ENCODE assay signal across 15 mouse cellular contexts in genomic region chr19:32476712-32477052, GRCm38 (mm10). TPM values are rescaled to one million over a fixed set of nuclear protein-coding genes. Genes with fewer than 3 reads are reported as not detected.
DNase-seq lines count a peak whose midpoint lies in the region; ATAC-seq and TF ChIP-seq lines count a peak whose summit lies in the region.
"Had no signal": no experiment of that assay in that cellular context is flagged by ENCODE, and none has a peak within 500 bp of the region (broad histone marks: within the 10 kb centered on the region; RNA-seq: fewer than 3 reads in every experiment).

No protein-coding gene starts in this region.

- no peaks in the 10 kb centered on the region for H3K36me3 ChIP-seq in kidney, adult 2 months (ENCODE audit: control insufficient read depth, insufficient read depth, low read length)
- H3K36me3 ChIP-seq in kidney, embryonic 14.5 days (ENCODE audit: control insufficient read depth, insufficient read depth, low read length) = no peaks in the 10 kb centered on the region
- peaks cover 5% of the 10 kb centered on the region for H3K36me3 ChIP-seq in erythroblast, embryonic 14.5 days (ENCODE audit: control insufficient read depth)
- no peaks in the 10 kb centered on the region for H3K36me3 ChIP-seq in liver, embryonic 11.5 days (ENCODE audit: control insufficient read depth, insufficient read depth, low read length)
- H3K36me3 ChIP-seq in limb, embryonic 10.5 days = no peaks in the 10 kb centered on the region
- H3K36me3 ChIP-seq: hindbrain, embryonic 15.5 days had no signal

- H3K27ac ChIP-seq in kidney, adult 2 months (ENCODE audit: insufficient read depth, low read depth, low read length) = peak overlapping the region; percentile 93
- no peak overlapping the region for H3K27ac ChIP-seq in kidney, embryonic 14.5 days (ENCODE audit: low read depth, low read length)
- H3K27ac ChIP-seq in liver, embryonic 11.5 days (ENCODE audit: low read depth, low read length) = peak overlapping the region; percentile 92
- no peak overlapping the region for H3K27ac ChIP-seq in limb, embryonic 10.5 days
- H3K27ac ChIP-seq: hindbrain, embryonic 15.5 days had no signal

- H3K4me3 ChIP-seq in kidney, adult 2 months (ENCODE audit: insufficient read depth, low read depth, low read length) = no peak overlapping the region
- H3K4me3 ChIP-seq in kidney, embryonic 14.5 days (ENCODE audit: low read length) = no peak overlapping the region
- peak overlapping the region; percentile 33 for H3K4me3 ChIP-seq in erythroblast, embryonic 14.5 days (replicated peaks)
- no peak overlapping the region for H3K4me3 ChIP-seq in liver, embryonic 11.5 days (ENCODE audit: low read depth, low read length)
- H3K4me3 ChIP-seq in limb, embryonic 10.5 days = no peak overlapping the region
- H3K4me3 ChIP-seq: hindbrain, embryonic 15.5 days had no signal

- no peaks in the 10 kb centered on the region for H3K9me3 ChIP-seq in kidney, embryonic 14.5 days (ENCODE audit: control insufficient read depth, low read length)
- peaks cover 4% of the 10 kb centered on the region for H3K9me3 ChIP-seq in erythroblast, embryonic 14.5 days (ENCODE audit: control insufficient read depth, low read length)
- no peaks in the 10 kb centered on the region for H3K9me3 ChIP-seq in liver, embryonic 11.5 days (ENCODE audit: control insufficient read depth, low read length)
- no peaks in the 10 kb centered on the region for H3K9me3 ChIP-seq in limb, embryonic 10.5 days (replicated peaks)
- H3K9me3 ChIP-seq: hindbrain, embryonic 15.5 days had no signal

- no peak overlapping the region for H3K9ac ChIP-seq in kidney, embryonic 14.5 days (ENCODE audit: low read depth, low read length)
- H3K9ac ChIP-seq in liver, embryonic 11.5 days (ENCODE audit: low read depth, low read length) = no peak overlapping the region
- H3K9ac ChIP-seq: hindbrain, embryonic 15.5 days had no signal

- no peak for ATAC-seq in kidney, embryonic 14.5 days (ENCODE audit: low FRiP score, low TSS enrichment)
- ATAC-seq in liver, embryonic 11.5 days (replicated peaks; ENCODE audit: low FRiP score) = no peak; the same call in 1 of the 2 replicates

- no peak overlapping the region for H3K4me2 ChIP-seq in kidney, embryonic 14.5 days (replicated peaks; ENCODE audit: low read depth, low read length)
- H3K4me2 ChIP-seq in liver, embryonic 11.5 days = peak overlapping the region; percentile 50
- H3K4me2 ChIP-seq: hindbrain, embryonic 15.5 days had no signal

- no peaks in the 10 kb centered on the region for H3K27me3 ChIP-seq in kidney, adult 2 months (replicated peaks; ENCODE audit: control insufficient read depth, insufficient read depth, low read length)
- H3K27me3 ChIP-seq in kidney, embryonic 14.5 days (ENCODE audit: control insufficient read depth, insufficient read depth, low read length) = no peaks in the 10 kb centered on the region
- H3K27me3 ChIP-seq in erythroblast, embryonic 14.5 days (ENCODE audit: control insufficient read depth) = no peaks in the 10 kb centered on the region
- no peaks in the 10 kb centered on the region for H3K27me3 ChIP-seq in liver, embryonic 11.5 days (replicated peaks; ENCODE audit: control insufficient read depth, insufficient read depth, low read length)
- H3K27me3 ChIP-seq in limb, embryonic 10.5 days (ENCODE audit: low read depth, poor library complexity, severe bottlenecking) = no peaks in the 10 kb centered on the region
- H3K27me3 ChIP-seq: hindbrain, embryonic 15.5 days had no signal

- DNase-seq in kidney, adult 2 months = peak; percentile 87
- no peak for DNase-seq in liver, embryonic 11.5 days (ENCODE audit: low spot score)
- peak; percentile 81 for DNase-seq in yolk sac, embryonic 10.5 days (ENCODE audit: low spot score)
- DNase-seq in spleen, adult 18-20 months = no peak
- no peak for DNase-seq in limb, embryonic 10.5 days (ENCODE audit: low spot score)
- DNase-seq: adrenal gland, postnatal 36 days; cerebellum, postnatal 14 days; heart, postnatal 14 days; lung, adult 18-20 months; lung, postnatal 36 days; right cerebral cortex, adult 18-20 months; thymus, adult 2 months had no signal

- 50% methylated on average over 4 of the region's 4 CpGs for WGBS in kidney, adult 2 months
- WGBS in kidney, embryonic 14.5 days = 84% methylated on average over 4 of the region's 4 CpGs
- WGBS in liver, embryonic 11.5 days = 62% methylated on average over 4 of the region's 4 CpGs
- 88% methylated on average over 4 of the region's 4 CpGs for WGBS in limb, embryonic 10.5 days

- TF ChIP-seq CTCF in kidney, adult 2 months (conservative IDR thresholded peaks at IDR 0.05; ENCODE audit: insufficient read depth, insufficient read length, low read depth, low read length) = no peak

- no peak for TF ChIP-seq POLR2A in kidney, adult 2 months (IDR thresholded peaks at IDR 0.05; ENCODE audit: low read depth, low read length)

- H3K4me1 ChIP-seq in kidney, adult 2 months (ENCODE audit: control insufficient read depth, insufficient read depth, low read length) = peaks cover 3% of the 10 kb centered on the region; the same call in 1 of the 2 replicates
- H3K4me1 ChIP-seq in kidney, embryonic 14.5 days (ENCODE audit: control insufficient read depth, insufficient read depth, low read length) = no peaks in the 10 kb centered on the region
- peaks cover 77% of the 10 kb centered on the region for H3K4me1 ChIP-seq in erythroblast, embryonic 14.5 days (ENCODE audit: control insufficient read depth)
- H3K4me1 ChIP-seq in liver, embryonic 11.5 days (replicated peaks; ENCODE audit: control insufficient read depth, insufficient read depth, low read length) = peaks cover 23% of the 10 kb centered on the region
- no peaks in the 10 kb centered on the region for H3K4me1 ChIP-seq in limb, embryonic 10.5 days
- H3K4me1 ChIP-seq: hindbrain, embryonic 15.5 days had no signal

RNA-seq across cellular contexts. Expression of gene Minpp1, which starts 8.9 kb away (rescaled TPM):
- 38.2 and 60.2 TPM in 2 replicates for polyA plus RNA-seq in kidney, adult 2 months (2012; rRNA removed)
- polyA plus RNA-seq in kidney, embryonic 14.5 days (2014; fragmentation: Nextera tagmentation; extraction: Ambion mirVana) = 62.6 and 82.4 TPM in 2 replicates
- 16.3 and 19.3 TPM in 2 replicates for polyA plus RNA-seq in erythroblast, embryonic 14.5 days (2012)
- polyA plus RNA-seq in liver, embryonic 11.5 days (2014; fragmentation: Nextera tagmentation; extraction: Ambion mirVana) = 137 and 153 TPM in 2 replicates
- 76.4 and 78.8 TPM in 2 replicates for polyA plus RNA-seq in limb, embryonic 10.5 days (2016; fragmentation: Nextera tagmentation; extraction: Ambion mirVana)

RNA-seq across cellular contexts. Expression of gene Rpl9-ps6, which starts 10.3 kb away (rescaled TPM):
- 8.3 and 9.4 TPM in 2 replicates for polyA plus RNA-seq in kidney, adult 2 months (2012; rRNA removed)
- 142 and 148 TPM in 2 replicates for polyA plus RNA-seq in kidney, embryonic 14.5 days (2014; fragmentation: Nextera tagmentation; extraction: Ambion mirVana)
- 0.13 and 0.31 TPM in 2 replicates for polyA plus RNA-seq in erythroblast, embryonic 14.5 days (2012)
- 144 and 148 TPM in 2 replicates for polyA plus RNA-seq in liver, embryonic 11.5 days (2014; fragmentation: Nextera tagmentation; extraction: Ambion mirVana)
- 59.1 and 67.7 TPM in 2 replicates for polyA plus RNA-seq in limb, embryonic 10.5 days (2016; fragmentation: Nextera tagmentation; extraction: Ambion mirVana)

Comparison
In these comparisons a context has a peak if more than half of its experiments do, and no peak if none do; other contexts are left out.
1. H3K27ac ChIP-seq: peak in kidney, adult 2 months (single experiment) and liver, embryonic 11.5 days (single experiment); none in kidney, embryonic 14.5 days (single experiment) and limb, embryonic 10.5 days (single experiment).
2. DNase-seq: peak in kidney, adult 2 months (single experiment) and yolk sac, embryonic 10.5 days (single experiment); none in liver, embryonic 11.5 days (single experiment), spleen, adult 18-20 months (0 of 2) and limb, embryonic 10.5 days (single experiment).